Mouse (Mus musculus): Measurements from ENCODE around the gene Vps13a. TPM values are rescaled to one million over a fixed set of nuclear protein-coding genes. Genes with fewer than 3 reads are reported as not detected.

Vps13a gene
- total RNA-seq, 2 experiments from 2014 or later = 22.5 to 26.2 TPM

DNA sequence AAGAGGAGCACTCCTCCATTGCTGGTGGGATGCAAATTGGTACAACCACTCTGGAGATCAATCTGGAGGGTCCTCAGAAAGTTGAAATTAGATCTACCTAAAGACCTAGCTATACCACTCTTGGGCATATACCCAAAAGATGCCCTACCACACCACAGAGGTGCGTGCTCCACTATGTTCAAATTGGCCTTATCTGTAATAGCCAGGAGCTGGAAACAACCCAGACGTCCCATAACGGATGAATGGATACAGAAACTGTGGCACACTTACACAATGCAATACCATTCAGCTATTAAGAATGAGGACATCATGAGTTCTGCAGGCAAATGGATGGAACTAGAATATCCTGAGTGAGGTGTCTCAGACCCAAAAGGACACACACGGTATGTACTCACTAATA is 43.9 kb downstream of the Vps13a start:
- H3K4me3 ChIP-seq = no peak overlapping the region
- intact Hi-C loops (cut with DNase I) = no loop called here
- H3K27ac ChIP-seq = no peak overlapping the region
- TF ChIP-seq CTCF (IDR thresholded peaks at IDR 0.05) = no peak
- DNase-seq = no peak

GRCm38 (mm10) chr19:16728729-16729128 is 52.0 kb downstream of the Vps13a start:
- peak; percentile 30; the same call in 1 of the 2 replicates for TF ChIP-seq CTCF (IDR thresholded peaks at IDR 0.05)
- Histone ChIP-seq H3K4me3 (no peak overlapping the region), H3K27ac (no peak overlapping the region)
- DNase-seq = no peak
- intact Hi-C loops (cut with DNase I) = no loop called here

DNA sequence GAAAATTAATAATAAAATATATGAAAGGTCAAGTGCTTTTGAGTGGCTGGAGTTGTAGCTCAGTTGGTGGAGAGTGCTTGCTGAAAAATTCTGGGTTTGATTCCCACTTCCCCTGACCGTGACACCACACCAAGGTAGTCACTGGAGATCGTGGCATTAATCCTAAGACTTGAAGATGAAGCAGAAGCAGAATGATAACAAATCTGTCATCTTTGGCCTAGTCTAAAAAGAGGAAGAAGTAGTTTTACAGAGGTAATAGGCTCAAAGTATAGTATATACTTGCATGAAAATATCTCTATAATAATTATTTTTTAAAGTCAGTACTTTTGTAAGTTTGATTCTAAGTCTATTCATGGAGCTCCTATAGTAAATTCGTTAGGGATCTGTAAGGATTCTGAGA is 65.5 kb downstream of the Vps13a start:
- no peak for DNase-seq
- Histone ChIP-seq H3K4me3 (no peak overlapping the region), H3K27ac (no peak overlapping the region)
- intact Hi-C loops (cut with DNase I) = no loop called here
- TF ChIP-seq CTCF (IDR thresholded peaks at IDR 0.05) = no peak

GRCm38 (mm10) chr19:16701790-16702189 is 78.9 kb downstream of the Vps13a start:
- intact Hi-C loops (cut with DNase I) = no loop called here
- TF ChIP-seq CTCF (IDR thresholded peaks at IDR 0.05) = no peak
- H3K27ac ChIP-seq = no peak overlapping the region
- DNase-seq = no peak
- H3K4me3 ChIP-seq = no peak overlapping the region

- no peak for DNase-seq
- TF ChIP-seq CTCF (IDR thresholded peaks at IDR 0.05) = no peak
- Histone ChIP-seq H3K4me3 (no peak overlapping the region), H3K27ac (no peak overlapping the region)
- intact Hi-C loops (cut with DNase I) = no loop called here
Measured at GRCm38 (mm10) chr19:16684922-16685321, 95.8 kb downstream of the Vps13a start.

DNA sequence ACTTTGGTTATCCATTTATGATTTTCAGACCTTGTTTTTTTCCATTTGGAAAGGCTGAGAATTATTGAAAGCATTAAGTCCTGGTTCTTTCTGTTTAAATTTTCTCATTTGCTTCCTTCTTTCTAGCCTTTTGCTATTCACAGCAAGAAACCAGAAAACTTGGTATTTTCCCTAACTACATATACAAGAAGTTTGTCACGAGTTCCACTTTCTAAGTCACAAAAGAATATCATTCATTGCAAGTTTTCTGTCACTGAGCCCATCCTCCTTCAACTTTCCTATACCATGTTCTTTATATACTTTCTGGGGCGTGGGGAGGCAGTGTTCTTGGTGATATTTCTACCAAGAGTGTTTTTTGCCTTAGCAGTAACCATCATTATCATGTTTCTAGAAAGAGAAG is 96.5 kb downstream of the Vps13a start:
- no peak for DNase-seq
- Histone ChIP-seq H3K4me3 (no peak overlapping the region), H3K27ac (no peak overlapping the region)
- TF ChIP-seq CTCF (IDR thresholded peaks at IDR 0.05) = no peak
- intact Hi-C loops (cut with DNase I) = no loop called here

DNA sequence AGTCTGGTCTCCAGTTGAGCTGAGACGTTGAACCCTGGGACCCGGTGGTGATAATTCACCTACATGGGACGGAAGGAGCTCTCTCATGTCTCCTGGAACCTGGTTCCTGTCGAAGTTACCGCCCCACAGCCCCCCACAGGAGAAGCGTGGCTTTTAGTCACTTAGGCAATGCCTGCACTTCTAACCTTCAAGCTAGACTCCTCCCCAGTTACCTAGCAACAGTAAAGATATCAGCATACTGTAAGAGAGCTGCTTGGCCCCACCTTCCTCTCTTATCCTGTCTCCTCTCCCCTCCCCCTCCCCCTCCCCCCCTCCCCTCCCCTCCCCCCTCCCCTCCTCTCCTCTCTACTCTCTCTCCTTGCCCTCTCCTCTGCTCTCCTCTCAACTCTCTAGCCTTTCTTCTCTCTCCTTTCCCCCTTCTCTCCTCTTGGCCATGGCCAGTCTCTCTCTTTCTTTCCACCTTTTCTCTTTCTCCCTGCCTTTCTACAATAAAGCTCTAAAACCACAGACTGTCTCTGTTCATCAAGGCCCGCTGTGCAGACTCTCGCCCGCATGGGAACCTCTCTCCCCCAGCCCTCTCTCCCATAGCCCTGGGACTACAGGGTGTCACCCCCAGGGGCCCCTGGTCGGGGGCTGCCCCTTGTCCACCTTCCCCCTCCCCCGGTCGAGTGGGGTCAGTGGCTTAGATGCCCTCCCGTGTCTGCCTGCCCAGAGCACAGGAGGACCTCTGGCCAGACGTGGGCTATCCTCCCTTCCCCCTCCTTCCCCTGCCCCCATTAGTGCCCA is 154.9 kb downstream of the Vps13a start:
- intact Hi-C loops (cut with DNase I) = no loop called here
- no peak for TF ChIP-seq CTCF (IDR thresholded peaks at IDR 0.05)
- no peak overlapping the region for H3K4me3 ChIP-seq

DNA sequence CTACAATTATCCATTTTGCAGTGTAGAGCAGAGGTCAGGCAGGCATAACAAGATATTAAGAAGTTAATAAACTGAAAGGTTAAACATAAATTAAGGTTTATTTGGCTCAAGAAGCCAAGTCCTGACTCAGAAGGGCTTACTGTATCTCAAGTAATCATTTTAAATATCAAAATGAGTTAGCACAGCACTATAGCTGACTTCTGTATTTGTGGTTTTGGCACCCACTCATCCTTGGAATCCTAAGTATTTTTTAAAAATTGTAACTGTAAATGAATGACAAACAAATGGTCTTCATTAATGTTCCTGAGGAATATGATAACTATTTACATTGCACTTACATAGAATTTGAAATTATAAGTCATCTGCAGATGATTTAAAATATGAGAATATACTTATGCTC is 155.7 kb downstream of the Vps13a start:
- no peak for TF ChIP-seq CTCF (IDR thresholded peaks at IDR 0.05)
- Histone ChIP-seq H3K27ac (no peak overlapping the region), H3K4me3 (no peak overlapping the region)
- intact Hi-C loops (cut with DNase I) = no loop called here
- DNase-seq = no peak

More for the DNA sequence above, 154.9 kb downstream of the Vps13a start:
- H3K27ac ChIP-seq = no peak overlapping the region
- DNase-seq = no peak

DNA sequence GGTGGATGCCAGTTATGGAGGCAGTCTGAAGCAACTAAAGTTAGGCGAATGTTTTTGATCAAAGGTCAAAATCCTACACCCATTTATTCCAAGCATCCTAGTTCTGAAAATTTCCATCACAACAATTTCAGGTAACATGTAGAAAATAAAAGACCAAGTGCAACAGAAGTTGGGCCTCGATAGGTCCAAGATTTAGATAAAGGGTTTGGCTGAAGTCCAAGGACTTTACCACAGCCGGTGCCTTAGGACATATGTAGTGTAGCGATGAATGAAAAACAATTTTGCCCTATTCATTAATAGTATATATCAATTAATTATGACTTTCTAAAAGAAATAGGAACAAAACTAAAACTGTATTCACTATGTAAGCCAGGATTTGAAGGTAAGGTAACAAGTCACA is 157.6 kb downstream of the Vps13a start:
- Histone ChIP-seq H3K4me3 (no peak overlapping the region), H3K27ac (no peak overlapping the region)
- DNase-seq = no peak
- intact Hi-C loops (cut with DNase I) = no loop called here
- TF ChIP-seq CTCF (IDR thresholded peaks at IDR 0.05) = no peak

DNA sequence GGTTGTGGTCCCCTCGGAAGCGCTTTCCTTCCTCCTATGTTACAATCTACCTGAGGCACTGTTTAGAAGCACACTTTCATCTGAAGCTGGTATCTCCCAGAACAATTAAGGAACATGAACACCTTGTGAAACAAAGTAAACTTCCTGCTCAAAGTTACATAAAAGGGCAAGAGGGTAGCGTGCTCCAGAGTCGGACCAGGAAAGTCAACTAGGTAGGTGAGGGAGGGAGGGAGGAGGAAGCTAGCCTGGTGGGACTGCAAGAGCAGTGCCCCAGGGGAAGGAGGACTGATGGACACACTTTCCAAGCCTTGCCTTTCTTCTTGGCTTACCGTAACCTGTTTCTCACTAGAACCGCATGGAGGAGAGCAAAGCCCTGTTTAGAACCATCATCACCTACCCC is 173.1 kb downstream of the Vps13a start:
- no peak for DNase-seq
- Histone ChIP-seq H3K27ac (no peak overlapping the region), H3K4me3 (no peak overlapping the region)
- intact Hi-C loops (cut with DNase I) = no loop called here
- no peak for TF ChIP-seq CTCF (IDR thresholded peaks at IDR 0.05)

DNA sequence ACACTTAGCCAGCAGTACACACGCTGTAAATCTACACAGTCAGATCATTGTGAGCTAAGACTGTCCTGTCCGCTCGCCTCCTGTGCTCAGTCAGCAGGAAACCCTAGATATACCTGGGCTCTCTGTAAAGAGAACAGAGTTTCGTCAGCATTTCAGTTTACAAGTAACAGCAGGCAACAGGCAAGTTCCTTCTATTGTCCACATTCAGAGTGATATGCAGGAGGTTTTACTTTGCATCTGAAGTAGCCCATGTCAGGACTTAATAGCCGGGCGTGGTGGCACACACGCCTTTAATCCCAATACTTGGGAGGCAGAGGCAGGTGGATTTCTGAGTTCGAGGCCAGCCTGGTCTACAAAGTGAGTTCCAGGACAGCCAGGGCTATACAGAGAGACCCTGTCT is 178.7 kb downstream of the Vps13a start:
- Histone ChIP-seq H3K27ac (no peak overlapping the region), H3K4me3 (no peak overlapping the region)
- no peak for DNase-seq
- no peak for TF ChIP-seq CTCF (IDR thresholded peaks at IDR 0.05)
- intact Hi-C loops (cut with DNase I) = loop anchor here (5.0 kb wide), 1 partner anchor 475 kb away; no protein-coding TSS in a partner anchor

DNA sequence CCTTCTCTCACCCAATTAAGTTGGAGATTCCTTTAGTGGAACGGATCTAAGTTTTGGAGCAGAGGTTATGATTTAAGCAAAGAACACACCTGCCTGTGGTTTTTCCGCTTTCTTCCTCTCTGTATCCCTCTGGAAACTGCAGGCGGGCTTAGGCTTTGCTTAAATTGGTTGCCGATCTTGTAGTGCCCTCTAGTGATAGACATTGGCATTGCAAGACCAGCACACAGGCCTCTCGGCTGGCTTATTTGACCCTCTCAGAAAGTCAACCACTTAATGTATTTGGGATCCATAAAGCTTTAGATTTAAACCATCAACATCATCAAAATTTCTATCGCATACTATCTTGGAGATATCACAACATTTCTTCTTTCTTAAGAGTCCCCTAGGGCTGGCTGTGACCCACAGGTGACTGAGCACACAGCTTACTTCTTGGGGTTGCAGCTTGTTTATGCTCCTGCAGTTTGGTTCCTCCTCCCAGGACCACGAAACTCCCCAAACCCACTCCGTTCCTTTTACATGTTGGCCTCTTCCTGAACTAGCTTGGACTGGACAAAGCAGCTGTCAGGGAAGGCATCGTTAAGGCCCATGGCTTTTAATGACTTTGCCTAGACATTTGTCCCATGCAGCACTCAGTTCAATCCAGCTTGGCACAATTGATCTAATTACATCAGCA is 181.3 kb downstream of the Vps13a start:
- DNase-seq = peak; percentile 53
- intact Hi-C loops (cut with DNase I) = loop anchor here (1.0 to 2.0 kb wide), 3 partner anchors 167 to 535 kb away; no protein-coding TSS in a partner anchor
- TF ChIP-seq CTCF (IDR thresholded peaks at IDR 0.05) = no peak; the same call in 1 of the 2 replicates
- no peak overlapping the region; the same call in 1 of the 2 replicates for H3K4me3 ChIP-seq
- H3K27ac ChIP-seq = no peak overlapping the region

GRCm38 (mm10) chr19:16598653-16599297 is 182.0 kb downstream of the Vps13a start:
- no peak for DNase-seq
- Histone ChIP-seq H3K4me3 (no peak overlapping the region; the same call in 1 of the 2 replicates), H3K27ac (no peak overlapping the region)
- no peak for TF ChIP-seq CTCF (IDR thresholded peaks at IDR 0.05)
- intact Hi-C loops (cut with DNase I) = loop anchor here (1.0 to 2.0 kb wide), 3 partner anchors 166 to 534 kb away; no protein-coding TSS in a partner anchor
